23 mouse cellular contexts compared by ENCODE assay signal in genomic region chr1:180916425-180916824, GRCm38 (mm10). TPM values are rescaled to one million over a fixed set of nuclear protein-coding genes. Genes with fewer than 3 reads are reported as not detected.
DNase-seq lines count a peak whose midpoint lies in the region; TF ChIP-seq lines count a peak whose summit lies in the region.
"Had no signal": no experiment of that assay in that cellular context is flagged by ENCODE, and none has a peak within 500 bp of the region (broad histone marks: within the 10 kb centered on the region; RNA-seq: fewer than 3 reads in every experiment).

No protein-coding gene starts in this region.

- TF ChIP-seq POLR2A in thymus, adult 2 months (IDR thresholded peaks at IDR 0.05; ENCODE audit: control insufficient read depth, extremely low read depth, insufficient read depth, low read length, poor library complexity): no peak

- no peak overlapping the region for H3K27ac ChIP-seq in thymus, adult 2 months (ENCODE audit: control insufficient read depth, insufficient read depth, low read length)
- H3K27ac ChIP-seq: embryonic facial prominence, embryonic 13.5 days; forebrain, embryonic 13.5 days; heart, embryonic 13.5 days; hindbrain, embryonic 15.5 days had no signal

- H3K27me3 ChIP-seq in thymus, adult 2 months (ENCODE audit: control insufficient read depth, insufficient read depth, low read length): no peaks in the 10 kb centered on the region
- H3K27me3 ChIP-seq: CH12.LX; embryonic facial prominence, embryonic 13.5 days; forebrain, embryonic 13.5 days; hindbrain, embryonic 15.5 days; Patski had no signal

- no peak for TF ChIP-seq CTCF in thymus, adult 2 months (IDR thresholded peaks at IDR 0.05; ENCODE audit: borderline replicate concordance, control insufficient read depth, extremely low read depth, insufficient read depth, low read length, poor library complexity)

- no peaks in the 10 kb centered on the region for H3K36me3 ChIP-seq in thymus, adult 2 months (ENCODE audit: control insufficient read depth, insufficient read depth, low read length)
- H3K36me3 ChIP-seq: embryonic facial prominence, embryonic 13.5 days; heart, embryonic 13.5 days; hindbrain, embryonic 15.5 days had no signal

- H3K4me1 ChIP-seq in thymus, adult 2 months (replicated peaks; ENCODE audit: control insufficient read depth, insufficient read depth, low read length): peaks cover 27% of the 10 kb centered on the region
- H3K4me1 ChIP-seq: hindbrain, embryonic 15.5 days had no signal

- peak; percentile 46 for DNase-seq in thymus, postnatal 4 days
- no peak for DNase-seq in thymus, adult 2 months
- peak; percentile 81 for DNase-seq in T-cell, adult 2 months (ENCODE audit: low spot score)
- peak; percentile 86 for DNase-seq in naive thymus-derived CD4-positive, alpha-beta T cell, adult 2 months (ENCODE audit: low read depth)
- DNase-seq in urinary bladder, postnatal 25 days (ENCODE audit: low spot score): no peak
- no peak for DNase-seq in lung, postnatal 36 days
- no peak for DNase-seq in adrenal gland, postnatal 36 days
- DNase-seq: adrenal gland, adult 8-10 months; cerebellum, adult 11 months; cerebellum, adult 8-10 months; cerebellum, postnatal 36 days; forebrain, postnatal 0 days; gastrocnemius, postnatal 14 days; heart, postnatal 36 days had no signal

- 41% methylated on average over 11 of the region's 11 CpGs for WGBS in thymus, adult 2 months

- H3K4me3 ChIP-seq in thymus, adult 2 months (ENCODE audit: control insufficient read depth, insufficient read depth, low read length): no peak overlapping the region
- H3K4me3 ChIP-seq: embryonic facial prominence, embryonic 13.5 days; forebrain, embryonic 13.5 days; heart, embryonic 13.5 days; hindbrain, embryonic 15.5 days had no signal

RNA-seq across cellular contexts. Expression of gene Pycr2, which starts 12.3 kb away (rescaled TPM):
- polyA plus RNA-seq in thymus, adult 2 months (2012; rRNA removed): 101 and 106 TPM in 2 replicates
- 10 to 100 TPM; 42.9 to 45.6 TPM for total RNA-seq in adrenal gland, postnatal 36 days (2021)

RNA-seq across cellular contexts. Expression of gene Lefty1, which starts 18.4 kb away (rescaled TPM):
- 6.0 and 6.4 TPM in 2 replicates for polyA plus RNA-seq in thymus, adult 2 months (2012; rRNA removed)
- total RNA-seq in adrenal gland, postnatal 36 days (2021): 1 to 10 TPM; 3.4 to 9.0 TPM
- total RNA-seq: CH12.LX; forebrain, postnatal 0 days had no signal
- polyA plus RNA-seq: forebrain, embryonic 13.5 days had no signal

RNA-seq across cellular contexts. Expression of gene Lefty2, which starts 23.5 kb away (rescaled TPM):
- polyA plus RNA-seq in thymus, adult 2 months (2012; rRNA removed): 0.98 and 1.9 TPM in 2 replicates
- 1 to 10 TPM in 1 of 2 experiments, under 1 TPM in 1; 0.43 to 1.2 TPM for total RNA-seq in adrenal gland, postnatal 36 days (2021)
- total RNA-seq: CH12.LX; gastrocnemius, adult 18-20 months; gastrocnemius, postnatal 14 days; heart, adult 8-10 months; heart, postnatal 36 days had no signal
- polyA plus RNA-seq: hindbrain, embryonic 11.5 days had no signal

RNA-seq across cellular contexts. Expression of gene Tmem63a, which starts 25.7 kb away (rescaled TPM):
- 47.3 and 49.3 TPM in 2 replicates for polyA plus RNA-seq in thymus, adult 2 months (2012; rRNA removed)
- total RNA-seq in adrenal gland, postnatal 36 days (2021): 10 to 100 TPM; 52.6 to 80.8 TPM

Comparison
In these comparisons a context has a peak if more than half of its experiments do, and no peak if none do; other contexts are left out.
1. DNase-seq: peak in thymus, postnatal 4 days (single experiment), T-cell, adult 2 months (single experiment) and naive thymus-derived CD4-positive, alpha-beta T cell, adult 2 months (single experiment); none in thymus, adult 2 months (single experiment), urinary bladder, postnatal 25 days (single experiment), lung, postnatal 36 days (single experiment) and adrenal gland, postnatal 36 days (0 of 2).